Mouse (Mus musculus): ENCODE data around the gene Doc2b. TPM values are rescaled to one million over a fixed set of nuclear protein-coding genes. Genes with fewer than 3 reads are reported as not detected.
"Not testable (repeated sequence)": the region's sequence is repeated elsewhere in the genome, so short reads cannot be mapped to it uniquely, and the experiment has no call there.

Doc2b gene
- polyA plus RNA-seq, 1 experiment from 2014 or later = 0.23 TPM

GRCm38 (mm10) chr11:75735462-75736252 lies 60.2 kb downstream of the Doc2b start:
- H3K9me3 ChIP-seq (ENCODE audit: control insufficient read depth, low read length) = no peaks in the 10 kb centered on the region
- H3K9ac ChIP-seq (ENCODE audit: low read length) = no peak overlapping the region
- H3K36me3 ChIP-seq (ENCODE audit: control insufficient read depth, insufficient read depth, low read length) = 0 out of 2 replicates have a peak, but pooled peaks cover 3% of the 10 kb centered on the region
- peak overlapping the region; percentile 77; the same call in 1 of the 2 replicates for H3K4me3 ChIP-seq (ENCODE audit: low read depth, low read length)
- peaks cover 23% of the 10 kb centered on the region for H3K4me1 ChIP-seq (ENCODE audit: control insufficient read depth, insufficient read depth, low read length)
- ATAC-seq (ENCODE audit: insufficient read depth, low FRiP score, low TSS enrichment) = no peak
- no peak for DNase-seq (ENCODE audit: low spot score)
- no peak overlapping the region for H3K27ac ChIP-seq (ENCODE audit: low read depth, low read length)
- H3K27me3 ChIP-seq (ENCODE audit: control insufficient read depth, insufficient read depth, low read length) = no peaks in the 10 kb centered on the region
- peak overlapping the region; percentile 92 for H3K4me2 ChIP-seq (ENCODE audit: low read depth)
- WGBS = 87% methylated on average over 5 of the region's 5 CpGs

- 0% methylated on average over 39 of the region's 52 CpGs for WGBS
- H3K9ac ChIP-seq (ENCODE audit: low read length) = peak overlapping the region; percentile 98
- peak overlapping the region; percentile 77 for H3K4me3 ChIP-seq (ENCODE audit: low read depth, low read length)
- H3K9me3 ChIP-seq (ENCODE audit: control insufficient read depth, low read length) = no peaks in the 10 kb centered on the region
- H3K4me1 ChIP-seq (ENCODE audit: control insufficient read depth, insufficient read depth, low read length) = peaks cover 23% of the 10 kb centered on the region
- DNase-seq (ENCODE audit: low spot score) (no peak), ATAC-seq (ENCODE audit: insufficient read depth, low FRiP score, low TSS enrichment) (peak; percentile 74; the same call in 1 of the 2 replicates)
- H3K36me3 ChIP-seq (ENCODE audit: control insufficient read depth, insufficient read depth, low read length) = no peaks in the 10 kb centered on the region
- peak overlapping the region; percentile 96 for H3K27ac ChIP-seq (ENCODE audit: low read depth, low read length)
- H3K4me2 ChIP-seq (ENCODE audit: low read depth) = peak overlapping the region; percentile 92
- no peaks in the 10 kb centered on the region for H3K27me3 ChIP-seq (ENCODE audit: control insufficient read depth, insufficient read depth, low read length)
Measured at GRCm38 (mm10) chr11:75733227-75733940, 62.5 kb downstream of the Doc2b start.

- peak within 1 kb of the TSS; percentile 92 for H3K4me2 ChIP-seq (ENCODE audit: low read depth)
- peak; percentile 96 for DNase-seq (ENCODE audit: low spot score)
- no peaks in the 10 kb centered on the region for H3K36me3 ChIP-seq (ENCODE audit: control insufficient read depth, insufficient read depth, low read length)
- H3K27me3 ChIP-seq (ENCODE audit: control insufficient read depth, insufficient read depth, low read length) = no peaks in the 10 kb centered on the region
- H3K4me3 ChIP-seq (ENCODE audit: low read depth, low read length) = peak within 1 kb of the TSS; percentile 77
- H3K9ac ChIP-seq (ENCODE audit: low read length) = peak within 1 kb of the TSS; percentile 98
- peak within 1 kb of the TSS; percentile 96 for H3K27ac ChIP-seq (ENCODE audit: low read depth, low read length)
- peaks cover 23% of the 10 kb centered on the region for H3K4me1 ChIP-seq (ENCODE audit: control insufficient read depth, insufficient read depth, low read length)
- no peaks in the 10 kb centered on the region for H3K9me3 ChIP-seq (ENCODE audit: control insufficient read depth, low read length)
- 0% methylated on average over 74 of the region's 76 CpGs for WGBS
- ATAC-seq (ENCODE audit: insufficient read depth, low FRiP score, low TSS enrichment) = peak; percentile 90
Measured at GRCm38 (mm10) chr11:75732434-75733226, 63.2 kb downstream of the Doc2b start, which contains the start of gene Ywhae. TSS of gene Ywhae (plus strand) at chr11:75732869.

- not testable (repeated sequence) for H3K27ac ChIP-seq (ENCODE audit: low read depth, low read length); DNase-seq (ENCODE audit: low spot score); ATAC-seq (ENCODE audit: insufficient read depth, low FRiP score, low TSS enrichment); H3K36me3 ChIP-seq (ENCODE audit: control insufficient read depth, insufficient read depth, low read length); H3K4me3 ChIP-seq (ENCODE audit: low read depth, low read length); H3K4me1 ChIP-seq (ENCODE audit: control insufficient read depth, insufficient read depth, low read length); H3K4me2 ChIP-seq (ENCODE audit: low read depth); H3K9ac ChIP-seq (ENCODE audit: low read length); H3K27me3 ChIP-seq (ENCODE audit: control insufficient read depth, insufficient read depth, low read length); H3K9me3 ChIP-seq (ENCODE audit: control insufficient read depth, low read length)
- WGBS = 92% methylated on average over 6 of the region's 6 CpGs
Measured at GRCm38 (mm10) chr11:75727659-75728058, 68.2 kb downstream of the Doc2b start.

- Histone ChIP-seq H3K27me3 (ENCODE audit: control insufficient read depth, insufficient read depth, low read length) (no peaks in the 10 kb centered on the region), H3K27ac (ENCODE audit: low read depth, low read length) (no peak overlapping the region), H3K4me3 (ENCODE audit: low read depth, low read length) (no peak overlapping the region), H3K9ac (ENCODE audit: low read length) (no peak overlapping the region), H3K36me3 (ENCODE audit: control insufficient read depth, insufficient read depth, low read length) (no peaks in the 10 kb centered on the region), H3K9me3 (ENCODE audit: control insufficient read depth, low read length) (no peaks in the 10 kb centered on the region), H3K4me1 (ENCODE audit: control insufficient read depth, insufficient read depth, low read length) (peaks cover 4% of the 10 kb centered on the region; the same call in 1 of the 2 replicates), H3K4me2 (ENCODE audit: low read depth) (no peak overlapping the region)
- 69% methylated on average over 2 of the region's 2 CpGs for WGBS
- DNase-seq (ENCODE audit: low spot score) (no peak), ATAC-seq (ENCODE audit: insufficient read depth, low FRiP score, low TSS enrichment) (no peak)
Measured at GRCm38 (mm10) chr11:75727168-75727567, 68.7 kb downstream of the Doc2b start.

- no peaks in the 10 kb centered on the region for H3K36me3 ChIP-seq (ENCODE audit: control insufficient read depth, insufficient read depth, low read length)
- H3K9me3 ChIP-seq (ENCODE audit: control insufficient read depth, low read length) = no peaks in the 10 kb centered on the region
- no peak overlapping the region for H3K4me2 ChIP-seq (ENCODE audit: low read depth)
- ATAC-seq (ENCODE audit: insufficient read depth, low FRiP score, low TSS enrichment) = no peak
- H3K27me3 ChIP-seq (ENCODE audit: control insufficient read depth, insufficient read depth, low read length) = no peaks in the 10 kb centered on the region
- H3K9ac ChIP-seq (ENCODE audit: low read length) = no peak overlapping the region
- no peak overlapping the region for H3K27ac ChIP-seq (ENCODE audit: low read depth, low read length)
- no peak overlapping the region for H3K4me3 ChIP-seq (ENCODE audit: low read depth, low read length)
- WGBS = 58% methylated on average over 4 of the region's 4 CpGs
- DNase-seq (ENCODE audit: low spot score) = no peak
- H3K4me1 ChIP-seq (ENCODE audit: control insufficient read depth, insufficient read depth, low read length) = no peaks in the 10 kb centered on the region
Measured at GRCm38 (mm10) chr11:75722339-75722738, 73.5 kb downstream of the Doc2b start.

Other genes starting within 250 kb of the Doc2b start
- 90.5 TPM in 2 replicates for gene Pitpna, start 208.0 kb downstream of the Doc2b start, polyA plus RNA-seq (2014; fragmentation: Nextera tagmentation; extraction: Ambion mirVana)
- 26.2 and 28.4 TPM in 2 replicates for gene Inpp5k, start 165.1 kb downstream of the Doc2b start, polyA plus RNA-seq (2014; fragmentation: Nextera tagmentation; extraction: Ambion mirVana)
- 13.0 and 13.8 TPM in 2 replicates for gene Myo1c, start 145.5 kb downstream of the Doc2b start, polyA plus RNA-seq (2014; fragmentation: Nextera tagmentation; extraction: Ambion mirVana)
- 125 and 134 TPM in 2 replicates for gene Crk, start 116.8 kb downstream of the Doc2b start, polyA plus RNA-seq (2014; fragmentation: Nextera tagmentation; extraction: Ambion mirVana)
- 1,480 and 1,520 TPM in 2 replicates for gene Ywhae, start 63.2 kb downstream of the Doc2b start, polyA plus RNA-seq (2014; fragmentation: Nextera tagmentation; extraction: Ambion mirVana)
- 1.2 and 2.0 TPM in 2 replicates for gene Rph3al, start 142.4 kb upstream of the Doc2b start, polyA plus RNA-seq (2014; fragmentation: Nextera tagmentation; extraction: Ambion mirVana)
- gene 1700016K19Rik, start 203.9 kb upstream of the Doc2b start, polyA plus RNA-seq (2014; fragmentation: Nextera tagmentation; extraction: Ambion mirVana) = not detected in 2 replicates
- gene Rflnb, start 231.7 kb upstream of the Doc2b start, polyA plus RNA-seq (2014; fragmentation: Nextera tagmentation; extraction: Ambion mirVana) = 22.9 and 24.3 TPM in 2 replicates